Mouse (Mus musculus): Measurements from ENCODE around the gene Mettl23. TPM values are rescaled to one million over a fixed set of nuclear protein-coding genes. Genes with fewer than 3 reads are reported as not detected.
"Not testable (repeated sequence)": the region's sequence is repeated elsewhere in the genome, so short reads cannot be mapped to it uniquely, and the experiment has no call there.

The Mettl23 gene
- polyA plus RNA-seq, 1 experiment: 32.7 TPM

GRCm38 (mm10) chr11:116816769-116817168 lies 26.3 kb upstream of the Mettl23 start:
- TF ChIP-seq POLR2A (IDR thresholded peaks at IDR 0.05; ENCODE audit: extremely low read depth, insufficient read depth, low read length): no peak
- no peak for TF ChIP-seq CTCF (IDR thresholded peaks at IDR 0.05; ENCODE audit: extremely low read depth, insufficient read depth, low read length)
- Histone ChIP-seq H3K4me1 (ENCODE audit: control insufficient read depth, insufficient read depth, low read length) (no peaks in the 10 kb centered on the region), H3K4me3 (ENCODE audit: insufficient read depth, low read length) (no peak overlapping the region), H3K27ac (ENCODE audit: insufficient read depth, low read length) (no peak overlapping the region)

GRCm38 (mm10) chr11:116817567-116817966 lies 25.5 kb upstream of the Mettl23 start:
- no peak overlapping the region for H3K27ac ChIP-seq (ENCODE audit: insufficient read depth, low read length)
- H3K4me1 ChIP-seq (ENCODE audit: control insufficient read depth, insufficient read depth, low read length): peaks cover 3% of the 10 kb centered on the region; the same call in 1 of the 2 replicates
- H3K4me3 ChIP-seq (ENCODE audit: insufficient read depth, low read length): no peak overlapping the region
- TF ChIP-seq POLR2A (IDR thresholded peaks at IDR 0.05; ENCODE audit: extremely low read depth, insufficient read depth, low read length): no peak
- no peak for TF ChIP-seq CTCF (IDR thresholded peaks at IDR 0.05; ENCODE audit: extremely low read depth, insufficient read depth, low read length)

- no peak overlapping the region for H3K27ac ChIP-seq (ENCODE audit: insufficient read depth, low read length)
- TF ChIP-seq CTCF (IDR thresholded peaks at IDR 0.05; ENCODE audit: extremely low read depth, insufficient read depth, low read length) (no peak), POLR2A (IDR thresholded peaks at IDR 0.05; ENCODE audit: extremely low read depth, insufficient read depth, low read length) (no peak)
- H3K4me3 ChIP-seq (ENCODE audit: insufficient read depth, low read length): no peak overlapping the region
- peaks cover 3% of the 10 kb centered on the region; the same call in 1 of the 2 replicates for H3K4me1 ChIP-seq (ENCODE audit: control insufficient read depth, insufficient read depth, low read length)
Measured at GRCm38 (mm10) chr11:116818722-116819121, 24.4 kb upstream of the Mettl23 start.

GRCm38 (mm10) chr11:116819932-116820593 lies 23.0 kb upstream of the Mettl23 start:
- no peak overlapping the region for H3K27ac ChIP-seq (ENCODE audit: insufficient read depth, low read length)
- peaks cover 3% of the 10 kb centered on the region; the same call in 1 of the 2 replicates for H3K4me1 ChIP-seq (ENCODE audit: control insufficient read depth, insufficient read depth, low read length)
- H3K4me3 ChIP-seq (ENCODE audit: insufficient read depth, low read length): no peak overlapping the region
- TF ChIP-seq POLR2A (IDR thresholded peaks at IDR 0.05; ENCODE audit: extremely low read depth, insufficient read depth, low read length) (no peak), CTCF (IDR thresholded peaks at IDR 0.05; ENCODE audit: extremely low read depth, insufficient read depth, low read length) (no peak)

GRCm38 (mm10) chr11:116821057-116821940 lies 21.8 kb upstream of the Mettl23 start:
- TF ChIP-seq POLR2A (IDR thresholded peaks at IDR 0.05; ENCODE audit: extremely low read depth, insufficient read depth, low read length): no peak
- no peak for TF ChIP-seq CTCF (IDR thresholded peaks at IDR 0.05; ENCODE audit: extremely low read depth, insufficient read depth, low read length)
- Histone ChIP-seq H3K4me3 (ENCODE audit: insufficient read depth, low read length) (no peak overlapping the region), H3K27ac (ENCODE audit: insufficient read depth, low read length) (no peak overlapping the region), H3K4me1 (ENCODE audit: control insufficient read depth, insufficient read depth, low read length) (peaks cover 3% of the 10 kb centered on the region; the same call in 1 of the 2 replicates)

- TF ChIP-seq POLR2A (IDR thresholded peaks at IDR 0.05; ENCODE audit: extremely low read depth, insufficient read depth, low read length): no peak
- TF ChIP-seq CTCF (IDR thresholded peaks at IDR 0.05; ENCODE audit: extremely low read depth, insufficient read depth, low read length): no peak
- H3K4me3 ChIP-seq (ENCODE audit: insufficient read depth, low read length): no peak overlapping the region
- no peak overlapping the region for H3K27ac ChIP-seq (ENCODE audit: insufficient read depth, low read length)
- peaks cover 3% of the 10 kb centered on the region; the same call in 1 of the 2 replicates for H3K4me1 ChIP-seq (ENCODE audit: control insufficient read depth, insufficient read depth, low read length)
Measured at GRCm38 (mm10) chr11:116822215-116822614, 20.9 kb upstream of the Mettl23 start.

GRCm38 (mm10) chr11:116822626-116823025 lies 20.5 kb upstream of the Mettl23 start:
- TF ChIP-seq CTCF (IDR thresholded peaks at IDR 0.05; ENCODE audit: extremely low read depth, insufficient read depth, low read length) (no peak), POLR2A (IDR thresholded peaks at IDR 0.05; ENCODE audit: extremely low read depth, insufficient read depth, low read length) (no peak)
- Histone ChIP-seq H3K4me3 (ENCODE audit: insufficient read depth, low read length) (no peak overlapping the region), H3K27ac (ENCODE audit: insufficient read depth, low read length) (no peak overlapping the region), H3K4me1 (ENCODE audit: control insufficient read depth, insufficient read depth, low read length) (peaks cover 3% of the 10 kb centered on the region; the same call in 1 of the 2 replicates)

- TF ChIP-seq POLR2A (IDR thresholded peaks at IDR 0.05; ENCODE audit: extremely low read depth, insufficient read depth, low read length) (no peak), CTCF (IDR thresholded peaks at IDR 0.05; ENCODE audit: extremely low read depth, insufficient read depth, low read length) (no peak)
- no peak overlapping the region for H3K27ac ChIP-seq (ENCODE audit: insufficient read depth, low read length)
- no peak overlapping the region for H3K4me3 ChIP-seq (ENCODE audit: insufficient read depth, low read length)
- H3K4me1 ChIP-seq (ENCODE audit: control insufficient read depth, insufficient read depth, low read length): peaks cover 3% of the 10 kb centered on the region; the same call in 1 of the 2 replicates
Measured at GRCm38 (mm10) chr11:116823255-116823654, 19.8 kb upstream of the Mettl23 start.

- H3K27ac ChIP-seq (ENCODE audit: insufficient read depth, low read length); H3K4me3 ChIP-seq (ENCODE audit: insufficient read depth, low read length); H3K4me1 ChIP-seq (ENCODE audit: control insufficient read depth, insufficient read depth, low read length): not testable (repeated sequence)
Measured at GRCm38 (mm10) chr11:116823885-116824284, 19.2 kb upstream of the Mettl23 start.

Data from cortical plate, adult 2 months (tissue).